Comparison of ENCODE assay signal across 11 mouse cellular contexts in the genomic region with DNA sequence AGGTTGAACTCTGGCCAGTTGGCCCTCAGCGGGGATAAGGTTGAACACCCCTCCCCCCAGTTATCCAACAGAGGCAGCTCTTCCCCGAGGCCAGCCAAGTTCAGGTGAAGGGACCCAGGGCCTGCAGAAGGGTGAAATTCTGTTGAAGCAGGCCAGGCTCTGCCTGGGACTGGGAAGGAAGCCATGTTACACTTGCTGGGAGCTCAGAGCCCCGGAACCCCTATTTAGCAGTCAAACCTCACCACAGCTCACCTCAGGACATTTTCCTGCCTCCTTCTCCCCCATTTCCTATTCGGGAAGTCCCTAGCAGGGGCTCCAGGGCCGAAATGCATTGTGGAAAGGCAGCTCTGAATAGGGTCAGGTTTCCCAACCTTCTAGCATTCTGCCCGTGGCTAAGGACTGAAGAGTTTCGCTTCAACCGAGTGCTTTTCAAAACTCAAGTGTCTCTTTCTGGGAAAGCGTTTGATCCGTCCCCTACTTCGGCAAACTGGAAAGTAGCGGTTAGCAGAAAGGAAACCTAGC. TPM values are rescaled to one million over a fixed set of nuclear protein-coding genes. Genes with fewer than 3 reads are reported as not detected.
DNase-seq lines count a peak whose midpoint lies in the region; ATAC-seq and TF ChIP-seq lines count a peak whose summit lies in the region.
"Had no signal": no experiment of that assay in that cellular context is flagged by ENCODE, and none has a peak within 500 bp of the region (broad histone marks: within the 10 kb centered on the region; RNA-seq: fewer than 3 reads in every experiment).

No protein-coding gene starts in this region.

- H3K9ac ChIP-seq in forebrain, embryonic 15.5 days (replicated peaks), result no peak overlapping the region
- H3K9ac ChIP-seq in embryonic facial prominence, embryonic 11.5 days (replicated peaks; ENCODE audit: low read length), result peak overlapping the region; percentile 4; the same call in 1 of the 2 replicates
- H3K9ac ChIP-seq in intestine, embryonic 16.5 days (ENCODE audit: low read depth, low read length), result no peak overlapping the region

- peaks cover 56% of the 10 kb centered on the region for H3K4me1 ChIP-seq in forebrain, embryonic 10.5 days
- H3K4me1 ChIP-seq in forebrain, embryonic 15.5 days, result peaks cover 18% of the 10 kb centered on the region
- peaks cover 7% of the 10 kb centered on the region for H3K4me1 ChIP-seq in embryonic facial prominence, embryonic 11.5 days (ENCODE audit: control insufficient read depth, insufficient read depth, low read length)
- H3K4me1 ChIP-seq in intestine, embryonic 16.5 days (ENCODE audit: control insufficient read depth, insufficient read depth, low read length), result peaks cover 13% of the 10 kb centered on the region

- peaks cover 100% of the 10 kb centered on the region for H3K27me3 ChIP-seq in forebrain, embryonic 10.5 days (ENCODE audit: poor library complexity, severe bottlenecking)
- H3K27me3 ChIP-seq in forebrain, embryonic 15.5 days, result peaks cover 81% of the 10 kb centered on the region
- H3K27me3 ChIP-seq in embryonic facial prominence, embryonic 11.5 days (ENCODE audit: control insufficient read depth, insufficient read depth, low read length), result peaks cover 35% of the 10 kb centered on the region
- H3K27me3 ChIP-seq in intestine, embryonic 16.5 days (replicated peaks; ENCODE audit: control insufficient read depth, insufficient read depth, low read length), result peaks cover 69% of the 10 kb centered on the region

- no peak for ATAC-seq in forebrain, embryonic 15.5 days (replicated peaks)
- ATAC-seq in embryonic facial prominence, embryonic 11.5 days (replicated peaks; ENCODE audit: insufficient number of reproducible peaks, low FRiP score, low TSS enrichment, low read depth), result no peak
- no peak for ATAC-seq in intestine, embryonic 16.5 days

- H3K36me3 ChIP-seq in forebrain, embryonic 10.5 days (replicated peaks), result no peaks in the 10 kb centered on the region
- H3K36me3 ChIP-seq in forebrain, embryonic 15.5 days, result no peaks in the 10 kb centered on the region
- no peaks in the 10 kb centered on the region for H3K36me3 ChIP-seq in embryonic facial prominence, embryonic 11.5 days (replicated peaks; ENCODE audit: control insufficient read depth, insufficient read depth, low read depth, low read length)
- H3K36me3 ChIP-seq in intestine, embryonic 16.5 days (ENCODE audit: control insufficient read depth, insufficient read depth, low read length), result no peaks in the 10 kb centered on the region

- no peaks in the 10 kb centered on the region for H3K9me3 ChIP-seq in forebrain, embryonic 10.5 days
- no peaks in the 10 kb centered on the region for H3K9me3 ChIP-seq in forebrain, embryonic 15.5 days
- no peaks in the 10 kb centered on the region for H3K9me3 ChIP-seq in embryonic facial prominence, embryonic 11.5 days (replicated peaks; ENCODE audit: control insufficient read depth, low read length)
- H3K9me3 ChIP-seq in intestine, embryonic 16.5 days (ENCODE audit: control insufficient read depth, low read length), result no peaks in the 10 kb centered on the region

- peak overlapping the region; percentile 46 for H3K4me3 ChIP-seq in forebrain, embryonic 10.5 days
- no peak overlapping the region for H3K4me3 ChIP-seq in forebrain, embryonic 15.5 days
- peak overlapping the region; percentile 28; the same call in 1 of the 2 replicates for H3K4me3 ChIP-seq in embryonic facial prominence, embryonic 11.5 days (ENCODE audit: low read depth, low read length)
- H3K4me3 ChIP-seq in intestine, embryonic 16.5 days (ENCODE audit: low read length), result no peak overlapping the region
- no peak overlapping the region for H3K4me3 ChIP-seq in left cerebral cortex, adult 2 months
- H3K4me3 ChIP-seq: erythroblast, embryonic 14.5 days had no signal

- peak; percentile 41 for DNase-seq in forebrain, embryonic 10.5 days (ENCODE audit: extremely low spot score, low spot score)
- peak; percentile 56 for DNase-seq in embryonic facial prominence, embryonic 11.5 days (ENCODE audit: low spot score)
- DNase-seq in kidney, postnatal 10 days, result peak; percentile 32
- DNase-seq in lung, postnatal 4 days, result peak; percentile 41 to 58
- DNase-seq in B cell, adult 2 months, result no peak
- no peak for DNase-seq in left cerebral cortex, adult 2 months (ENCODE audit: extremely low spot score in 1 of 2, low spot score in 2 of 2)
- DNase-seq: right cerebral cortex, postnatal 4 days had no signal

- peak overlapping the region; percentile 82 for H3K27ac ChIP-seq in forebrain, embryonic 10.5 days
- H3K27ac ChIP-seq in forebrain, embryonic 15.5 days (replicated peaks), result no peak overlapping the region
- H3K27ac ChIP-seq in embryonic facial prominence, embryonic 11.5 days (replicated peaks; ENCODE audit: low read depth, low read length), result no peak overlapping the region
- no peak overlapping the region for H3K27ac ChIP-seq in intestine, embryonic 16.5 days (ENCODE audit: low read length)
- H3K27ac ChIP-seq in left cerebral cortex, adult 2 months, result no peak overlapping the region
- H3K27ac ChIP-seq: macrophage had no signal

- H3K4me2 ChIP-seq in forebrain, embryonic 15.5 days (replicated peaks), result no peak overlapping the region
- H3K4me2 ChIP-seq in embryonic facial prominence, embryonic 11.5 days (ENCODE audit: low read depth, low read length), result peak overlapping the region; percentile 63
- H3K4me2 ChIP-seq in intestine, embryonic 16.5 days (ENCODE audit: low read depth, low read length), result no peak overlapping the region

- TF ChIP-seq CTCF in left cerebral cortex, adult 2 months (IDR thresholded peaks at IDR 0.05), result no peak

- 3% methylated on average over 12 of the region's 12 CpGs for WGBS in forebrain, embryonic 10.5 days
- WGBS in forebrain, embryonic 15.5 days, result 3% methylated on average over 12 of the region's 12 CpGs
- 5% methylated on average over 12 of the region's 12 CpGs for WGBS in embryonic facial prominence, embryonic 11.5 days
- 10% methylated on average over 12 of the region's 12 CpGs for WGBS in intestine, embryonic 16.5 days

- intact Hi-C loops in left cerebral cortex, adult 2 months (cut with DNase I), result loop anchor here (5.0 kb wide), 1 partner anchor 866 kb away; a partner anchor contains a TSS

RNA-seq across cellular contexts. Expression of a gene that starts 4.9 kb away (rescaled TPM):
- 11.8 and 12.2 TPM in 2 replicates for polyA plus RNA-seq in forebrain, embryonic 10.5 days (2016; fragmentation: Nextera tagmentation; extraction: Ambion mirVana)
- 1.6 TPM in 2 replicates for polyA plus RNA-seq in forebrain, embryonic 15.5 days (2015; fragmentation: Nextera tagmentation; extraction: Ambion mirVana)
- 19.8 and 20.4 TPM in 2 replicates for polyA plus RNA-seq in embryonic facial prominence, embryonic 11.5 days (2014; fragmentation: Nextera tagmentation; extraction: Ambion mirVana)
- 0.28 and 0.49 TPM in 2 replicates for polyA plus RNA-seq in intestine, embryonic 16.5 days (2015; fragmentation: Nextera tagmentation; extraction: Ambion mirVana)
- total RNA-seq in left cerebral cortex, adult 2 months (2021), result under 1 TPM; 0.14 to 0.21 TPM
- polyA plus RNA-seq: erythroblast, embryonic 14.5 days; macrophage had no signal

Comparison
In these comparisons a context has a peak if more than half of its experiments do, and no peak if none do; other contexts are left out.
1. H3K4me3 ChIP-seq: peak in forebrain, embryonic 10.5 days (single experiment) and embryonic facial prominence, embryonic 11.5 days (single experiment); none in forebrain, embryonic 15.5 days (single experiment), intestine, embryonic 16.5 days (single experiment) and left cerebral cortex, adult 2 months (single experiment).
2. DNase-seq: peak in forebrain, embryonic 10.5 days (single experiment), embryonic facial prominence, embryonic 11.5 days (single experiment), kidney, postnatal 10 days (single experiment) and lung, postnatal 4 days (2 of 2); none in B cell, adult 2 months (0 of 2) and left cerebral cortex, adult 2 months (0 of 2).